Mouse (Mus musculus): Measurements from ENCODE around the gene Ahcyl1.

The Ahcyl1 gene

GRCm38 (mm10) chr3:107704371-107704705 lies 8.0 kb upstream of the Ahcyl1 start:
- no peak for DNase-seq (ENCODE audit: extremely low spot score, low read depth, low spot score)

- DNase-seq (ENCODE audit: extremely low spot score, low read depth, low spot score): no peak
Observed at GRCm38 (mm10) chr3:107703675-107704370, 7.5 kb upstream of the Ahcyl1 start.

GRCm38 (mm10) chr3:107701767-107702394 lies 5.5 kb upstream of the Ahcyl1 start:
- no peak for DNase-seq (ENCODE audit: extremely low spot score, low read depth, low spot score)

GRCm38 (mm10) chr3:107700625-107701024 lies 4.3 kb upstream of the Ahcyl1 start:
- DNase-seq (ENCODE audit: extremely low spot score, low read depth, low spot score): no peak

GRCm38 (mm10) chr3:107696910-107697309 lies 550 bp upstream of the Ahcyl1 start:
- DNase-seq (ENCODE audit: extremely low spot score, low read depth, low spot score): no peak

- DNase-seq (ENCODE audit: extremely low spot score, low read depth, low spot score): no peak
Observed at GRCm38 (mm10) chr3:107695219-107695947, 977 bp downstream of the Ahcyl1 start.

GRCm38 (mm10) chr3:107694256-107694900 lies 2.0 kb downstream of the Ahcyl1 start:
- no peak for DNase-seq (ENCODE audit: extremely low spot score, low read depth, low spot score)

GRCm38 (mm10) chr3:107690366-107690765 lies 6.0 kb downstream of the Ahcyl1 start:
- DNase-seq (ENCODE audit: extremely low spot score, low read depth, low spot score): no peak

- DNase-seq (ENCODE audit: extremely low spot score, low read depth, low spot score): no peak
Observed at GRCm38 (mm10) chr3:107689245-107689644, 7.1 kb downstream of the Ahcyl1 start.

- DNase-seq (ENCODE audit: extremely low spot score, low read depth, low spot score): no peak
Observed at GRCm38 (mm10) chr3:107688236-107688635, 8.1 kb downstream of the Ahcyl1 start.

- DNase-seq (ENCODE audit: extremely low spot score, low read depth, low spot score): no peak
Observed at GRCm38 (mm10) chr3:107686276-107686977, 9.9 kb downstream of the Ahcyl1 start.

- DNase-seq (ENCODE audit: extremely low spot score, low read depth, low spot score): no peak
Observed at GRCm38 (mm10) chr3:107685652-107686051, 10.7 kb downstream of the Ahcyl1 start.

GRCm38 (mm10) chr3:107683587-107683986 lies 12.8 kb downstream of the Ahcyl1 start:
- DNase-seq (ENCODE audit: extremely low spot score, low read depth, low spot score): no peak

GRCm38 (mm10) chr3:107680790-107681576 lies 15.4 kb downstream of the Ahcyl1 start:
- DNase-seq (ENCODE audit: extremely low spot score, low read depth, low spot score): no peak

- no peak for DNase-seq (ENCODE audit: extremely low spot score, low read depth, low spot score)
Observed at GRCm38 (mm10) chr3:107671509-107671908, 24.9 kb downstream of the Ahcyl1 start.

GRCm38 (mm10) chr3:107670500-107670899 lies 25.9 kb downstream of the Ahcyl1 start:
- no peak for DNase-seq (ENCODE audit: extremely low spot score, low read depth, low spot score)

- no peak for DNase-seq (ENCODE audit: extremely low spot score, low read depth, low spot score)
Observed at GRCm38 (mm10) chr3:107668786-107669185, 27.6 kb downstream of the Ahcyl1 start.

GRCm38 (mm10) chr3:107667426-107667825 lies 28.9 kb downstream of the Ahcyl1 start:
- no peak for DNase-seq (ENCODE audit: extremely low spot score, low read depth, low spot score)

- DNase-seq (ENCODE audit: extremely low spot score, low read depth, low spot score): no peak
Observed at GRCm38 (mm10) chr3:107664641-107665040, 31.7 kb downstream of the Ahcyl1 start.

GRCm38 (mm10) chr3:107659000-107659399 lies 37.4 kb downstream of the Ahcyl1 start:
- DNase-seq (ENCODE audit: extremely low spot score, low read depth, low spot score): no peak

Measured in hindlimb bud, embryonic 11.5 days (tissue).